Mouse (Mus musculus): Measurements from ENCODE around the gene Cd3eap. TPM values are rescaled to one million over a fixed set of nuclear protein-coding genes. Genes with fewer than 3 reads are reported as not detected.
A peak's percentile ranks its signal among the peaks of the same experiment; 100 is the strongest.

The Cd3eap gene
- 10 to 100 TPM; 15.9 to 18.7 TPM for total RNA-seq (2021)

DNA sequence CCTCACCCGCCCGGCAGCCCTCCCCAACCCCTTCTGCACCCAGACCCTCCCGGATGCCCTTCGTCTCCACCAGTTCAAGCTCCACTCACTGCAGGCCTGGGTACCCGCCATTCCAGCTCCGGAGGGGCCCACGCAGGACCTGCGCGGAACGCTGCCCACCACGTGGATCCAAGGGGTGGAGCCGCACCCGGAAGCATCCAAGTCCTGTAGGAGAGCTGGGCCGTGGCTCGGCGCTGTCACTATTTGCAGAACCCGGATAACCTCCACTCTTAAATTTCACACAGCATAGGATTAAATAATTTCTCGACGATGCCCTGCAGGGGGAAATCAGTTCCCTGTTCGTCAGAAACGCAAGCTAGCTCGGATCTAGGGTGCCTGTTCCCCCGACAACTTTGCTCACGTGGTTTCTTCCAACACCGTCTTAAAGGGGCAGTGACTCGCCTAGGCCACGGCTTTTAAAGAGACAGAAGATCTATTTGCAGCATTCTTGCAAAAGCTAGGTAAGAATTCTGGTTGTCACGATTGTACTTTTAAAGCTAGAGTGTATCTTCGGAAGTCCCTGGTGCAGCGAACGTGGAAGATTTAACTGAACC lies at the start of gene Cd3eap, which contains the start of gene Ppp1r13l:
Cd3eap (minus strand) TSS at position 185 of the 593 bp plus-strand sequence.
Ppp1r13l (plus strand) TSS at position 451 of the 593 bp plus-strand sequence.
- intact Hi-C loops (cut with DNase I): no loop called here
- DNase-seq: peak; percentile 86

GRCm38 (mm10) chr7:19405417-19405816 lies 46.1 kb upstream of the Cd3eap start:
- peak; percentile 78 for DNase-seq
- intact Hi-C loops (cut with DNase I): loop anchor here (10.0 kb wide), 1 partner anchor 299 kb away; no protein-coding TSS in a partner anchor

DNA sequence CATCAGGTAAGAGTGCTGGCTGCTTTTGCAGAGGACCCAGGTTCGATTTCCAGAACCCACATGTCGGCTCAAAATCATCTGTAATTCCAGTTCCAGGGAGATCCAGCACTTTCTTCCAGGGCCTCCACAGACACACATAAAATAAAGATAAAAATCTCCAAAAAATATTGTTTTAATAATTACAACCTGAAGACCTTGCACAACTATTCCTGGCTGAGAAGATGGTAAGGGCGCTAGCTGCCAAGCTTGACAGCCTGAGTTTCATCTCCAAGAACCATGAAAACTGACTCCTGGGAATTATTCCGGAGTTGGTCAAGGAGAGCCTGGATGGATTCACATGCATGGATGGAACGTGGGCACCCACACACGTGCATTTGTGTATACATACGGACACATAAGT lies 45.2 kb upstream of the Cd3eap start, which contains the start of gene Ckm:
Ckm (plus strand) TSS at position 301 of the 400 bp plus-strand sequence.
- intact Hi-C loops (cut with DNase I): loop anchor here (10.0 kb wide), 1 partner anchor 300 kb away; no protein-coding TSS in a partner anchor
- DNase-seq: no peak

- intact Hi-C loops (cut with DNase I): loop anchor here (10.0 kb wide), 1 partner anchor 301 kb away; no protein-coding TSS in a partner anchor
- DNase-seq: no peak
Measured at GRCm38 (mm10) chr7:19403731-19404296, 44.5 kb upstream of the Cd3eap start, which contains the start of gene Klc3. Gene Klc3 (minus strand): TSS chr7:19404104.

DNA sequence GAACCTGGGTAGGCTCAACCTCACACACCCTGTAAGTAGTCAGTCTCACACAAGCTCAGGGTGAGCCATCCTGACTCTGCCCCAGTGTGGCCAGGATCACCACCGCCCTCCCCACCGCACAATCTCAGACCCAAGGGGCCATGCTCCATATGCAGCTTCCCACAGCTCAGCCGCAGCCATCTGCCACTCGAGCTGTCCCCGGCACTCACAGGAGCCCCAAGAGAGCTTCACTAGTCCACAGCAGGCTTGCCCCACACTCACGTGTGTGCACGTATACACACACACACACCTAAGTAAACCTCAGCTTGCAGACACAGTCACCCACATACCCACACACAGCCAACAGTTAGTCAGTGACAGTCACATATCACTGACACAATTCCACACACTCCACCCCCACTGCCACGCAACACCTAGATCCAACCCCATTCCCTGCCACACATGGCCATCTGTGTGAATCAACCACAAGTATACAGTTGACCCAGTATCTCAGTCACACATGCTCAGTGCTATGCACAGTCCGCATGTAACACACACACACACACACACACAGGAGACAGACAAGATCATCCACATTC lies 43.3 kb upstream of the Cd3eap start:
- intact Hi-C loops (cut with DNase I): loop anchor here (10.0 kb wide), 1 partner anchor 302 kb away; no protein-coding TSS in a partner anchor
- DNase-seq: no peak

DNA sequence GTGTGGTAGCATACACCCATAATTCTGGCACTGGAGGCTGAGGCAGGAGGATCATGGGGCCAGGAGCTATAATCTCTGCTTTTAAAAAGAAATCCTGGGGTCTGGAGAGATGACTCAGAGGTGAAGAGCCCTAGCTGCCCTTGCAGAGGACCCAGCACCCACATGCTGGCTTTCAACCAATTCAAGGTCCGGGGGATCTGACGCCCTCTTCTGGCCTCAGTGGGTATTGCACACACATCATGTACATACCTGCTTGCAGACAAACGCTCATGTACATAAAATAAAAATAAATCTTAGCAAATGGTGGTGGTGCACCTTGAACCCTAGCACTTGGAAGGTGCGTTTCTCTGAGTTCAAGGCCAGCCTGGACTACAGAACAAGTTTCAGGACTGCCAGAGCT lies 41.7 kb upstream of the Cd3eap start:
- no peak for DNase-seq
- intact Hi-C loops (cut with DNase I): loop anchor here (10.0 kb wide), 1 partner anchor 304 kb away; no protein-coding TSS in a partner anchor

DNA sequence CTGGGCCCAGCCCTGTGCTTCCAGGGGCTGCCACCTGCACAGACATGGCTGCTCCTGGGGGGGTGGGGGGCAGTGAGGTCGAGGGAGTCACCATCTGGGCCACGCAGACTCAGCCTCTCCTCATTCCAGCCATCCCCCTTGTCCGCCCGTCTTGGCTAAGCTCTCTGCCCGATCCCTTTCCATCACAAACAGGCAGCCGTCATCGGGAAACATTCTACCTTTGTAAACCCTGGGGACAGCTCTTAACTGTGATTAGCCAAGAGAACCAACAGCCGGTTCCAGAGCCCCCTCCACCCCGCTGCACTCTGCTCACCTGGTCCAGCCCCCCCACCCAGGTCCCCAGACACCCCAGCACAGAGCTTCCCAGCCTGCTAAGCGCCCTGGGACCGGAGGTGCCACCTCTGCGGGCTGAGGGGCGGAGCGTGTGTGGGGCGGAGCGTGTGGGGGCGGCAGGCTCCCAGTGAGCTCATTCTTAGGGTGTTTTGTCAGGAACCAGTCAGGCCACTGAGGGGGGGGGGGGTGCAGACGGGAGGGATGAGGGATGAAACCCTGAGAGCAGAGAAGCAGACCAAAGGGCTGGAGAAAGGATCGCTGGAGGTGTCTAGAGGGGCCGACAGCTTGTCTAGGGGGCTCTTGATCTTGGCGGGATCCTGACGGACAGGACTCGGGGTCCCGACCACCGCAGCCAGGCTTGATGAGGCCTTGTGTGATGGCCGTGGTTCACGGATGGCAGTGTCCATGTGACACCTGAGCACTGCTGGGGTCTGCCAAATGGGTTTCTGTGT lies 40.4 kb upstream of the Cd3eap start:
- intact Hi-C loops (cut with DNase I): loop anchor here (10.0 kb wide), 1 partner anchor 305 kb away; no protein-coding TSS in a partner anchor
- no peak for DNase-seq

GRCm38 (mm10) chr7:19394484-19394883 lies 35.2 kb upstream of the Cd3eap start:
- no peak for DNase-seq
- intact Hi-C loops (cut with DNase I): no loop called here

DNA sequence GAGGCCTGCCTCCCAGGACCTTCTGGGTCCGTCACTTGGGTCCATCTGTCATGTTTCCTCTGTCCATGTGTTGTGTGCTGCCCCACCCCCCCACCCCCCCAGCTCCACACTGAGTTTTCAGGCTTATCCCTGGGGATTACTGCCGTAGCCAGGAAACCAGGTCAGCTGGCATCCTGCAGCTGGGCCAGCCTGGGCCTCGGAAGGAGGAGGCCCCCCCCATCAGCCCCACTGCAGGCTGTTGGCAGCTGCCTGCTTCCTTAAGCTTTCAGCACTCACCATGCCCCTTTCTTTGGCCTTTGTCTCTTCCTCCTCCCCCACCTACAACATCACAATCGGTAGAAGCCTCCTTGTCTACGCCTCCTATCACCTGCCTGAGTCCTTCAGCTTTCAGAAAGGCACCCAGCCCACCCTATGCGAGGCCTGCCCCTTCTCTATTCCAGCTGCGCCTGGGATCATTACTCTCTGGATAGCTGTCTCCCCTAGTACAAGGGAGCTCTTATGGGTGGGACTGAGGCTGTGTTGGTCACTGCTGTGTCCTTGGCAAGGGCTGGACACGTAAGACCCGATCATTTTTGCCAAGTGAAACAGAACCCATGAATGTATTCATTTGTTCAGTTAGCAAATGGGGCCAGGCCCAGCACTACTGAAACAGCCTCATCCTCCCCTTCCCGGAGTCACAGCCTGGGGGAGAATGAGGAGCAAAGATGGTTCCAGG lies 29.6 kb upstream of the Cd3eap start:
- peak; percentile 41 for DNase-seq

GRCm38 (mm10) chr7:19383708-19384107 lies 24.4 kb upstream of the Cd3eap start:
- no peak for DNase-seq
- intact Hi-C loops (cut with DNase I): no loop called here

More for the DNA sequence above, 29.6 kb upstream of the Cd3eap start:
- intact Hi-C loops (cut with DNase I): no loop called here

GRCm38 (mm10) chr7:19382166-19382541 lies 22.9 kb upstream of the Cd3eap start:
- intact Hi-C loops (cut with DNase I): no loop called here
- no peak for DNase-seq

GRCm38 (mm10) chr7:19381377-19382165 lies 22.3 kb upstream of the Cd3eap start, which contains the start of gene Ercc2:
Gene Ercc2 (plus strand): TSS chr7:19382010.
- intact Hi-C loops (cut with DNase I): no loop called here
- DNase-seq: peak; percentile 99

GRCm38 (mm10) chr7:19378049-19378448 lies 18.8 kb upstream of the Cd3eap start:
- intact Hi-C loops (cut with DNase I): no loop called here
- DNase-seq: no peak

DNA sequence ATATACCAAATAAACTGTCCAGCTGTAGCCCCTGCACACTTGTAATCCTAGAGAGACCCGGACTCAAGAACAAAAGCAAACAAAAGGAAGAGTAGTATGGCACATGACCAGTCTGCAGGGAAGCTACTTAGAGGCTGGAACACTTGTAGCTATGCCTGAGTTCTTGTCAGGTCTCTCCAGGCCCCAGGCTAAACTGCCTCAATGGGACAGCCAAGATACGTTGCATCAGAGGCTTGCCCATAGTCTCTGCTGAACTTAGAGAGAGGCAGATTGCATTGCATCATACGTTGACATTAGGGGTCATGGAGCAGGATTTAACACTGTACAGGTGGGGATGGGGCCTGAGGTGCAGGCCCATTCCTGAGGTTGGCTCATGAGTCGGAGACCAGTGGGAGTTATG lies 16.7 kb upstream of the Cd3eap start:
- intact Hi-C loops (cut with DNase I): no loop called here
- DNase-seq: no peak

- intact Hi-C loops (cut with DNase I): no loop called here
- DNase-seq: no peak
Measured at GRCm38 (mm10) chr7:19375368-19375767, 16.1 kb upstream of the Cd3eap start.

- intact Hi-C loops (cut with DNase I): no loop called here
- DNase-seq: no peak
Measured at GRCm38 (mm10) chr7:19373367-19373766, 14.1 kb upstream of the Cd3eap start.

DNA sequence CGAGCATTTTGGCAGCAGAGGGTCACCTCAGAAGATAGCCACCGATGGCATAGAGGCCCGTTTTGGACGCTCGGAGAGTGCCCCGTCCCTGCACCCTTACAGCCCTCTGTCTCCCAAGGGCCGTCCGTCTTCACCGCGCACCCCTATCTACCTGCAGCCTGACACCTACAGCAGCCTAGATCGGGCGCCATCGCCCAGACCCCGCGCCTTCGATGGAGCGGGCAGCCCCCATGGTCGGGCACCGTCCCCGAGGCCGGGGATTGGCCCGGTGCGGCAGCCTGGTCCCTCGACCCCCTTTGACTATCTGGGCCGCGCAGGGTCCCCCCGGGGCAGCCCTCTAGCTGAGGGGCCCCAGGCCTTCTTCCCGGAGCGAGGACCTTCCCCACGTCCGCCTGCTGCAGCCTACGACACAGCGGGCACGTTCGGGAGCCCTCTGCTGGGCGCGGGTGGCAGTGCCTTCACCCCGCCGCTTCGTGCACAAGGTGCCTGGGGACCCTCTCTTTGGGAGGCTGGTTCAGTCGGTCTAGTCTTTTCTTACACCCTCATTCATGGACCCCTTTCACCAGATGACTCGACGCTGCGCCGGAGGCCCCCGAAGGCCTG lies 10.6 kb upstream of the Cd3eap start:
- intact Hi-C loops (cut with DNase I): no loop called here

GRCm38 (mm10) chr7:19368380-19368779 lies 9.1 kb upstream of the Cd3eap start:
- DNase-seq: no peak

More for the DNA sequence above, 10.6 kb upstream of the Cd3eap start:
- peak; percentile 75 for DNase-seq

DNA sequence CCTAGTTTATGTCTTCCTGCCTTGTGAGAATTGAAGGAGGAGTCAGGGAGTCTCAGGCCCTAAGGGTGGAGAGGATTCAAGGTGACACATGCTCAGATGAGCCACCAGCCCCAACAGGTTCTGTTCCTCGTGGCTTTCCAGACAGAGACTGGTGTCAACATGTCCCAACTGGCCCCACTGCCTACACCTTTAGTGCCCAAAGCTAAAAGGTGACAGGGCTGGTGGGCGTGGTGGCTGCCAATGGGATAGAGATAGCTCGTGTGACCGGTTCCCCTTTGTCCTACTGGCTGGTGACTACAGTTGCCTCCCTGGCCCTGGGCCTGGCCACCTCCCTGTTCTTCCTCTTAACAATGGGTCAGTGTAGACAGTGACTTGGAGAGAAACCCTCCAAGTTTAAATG lies 6.1 kb upstream of the Cd3eap start:
- DNase-seq: no peak
- intact Hi-C loops (cut with DNase I): no loop called here

More at GRCm38 (mm10) chr7:19368380-19368779, 9.1 kb upstream of the Cd3eap start:
- intact Hi-C loops (cut with DNase I): no loop called here
